Mouse (Mus musculus) right cerebral cortex, adult 2 months (tissue): Measurements from ENCODE around the gene Lrrc8d.
"Not testable (repeated sequence)": the region's sequence is repeated elsewhere in the genome, so short reads cannot be mapped to it uniquely, and the experiment has no call there.

Source experiments
- DNase-seq, 2 experiments: peaks; one replicate each; pipeline ENCODE4 v3.0.0; 2021 to 2022; ENCODE audit warnings: low spot score in 2 of 2

Gene Lrrc8d

GRCm38 (mm10) chr5:105858754-105859694 lies 159.3 kb downstream of the Lrrc8d start:
- DNase-seq: no peak

GRCm38 (mm10) chr5:105859716-105860460 lies 160.1 kb downstream of the Lrrc8d start:
- no peak for DNase-seq

- no peak for DNase-seq
These were observed 160.7 kb downstream of the Lrrc8d start for GRCm38 (mm10) chr5:105860461-105860835.

- DNase-seq: no peak
These were observed 161.8 kb downstream of the Lrrc8d start for GRCm38 (mm10) chr5:105861616-105862015.

- DNase-seq: not testable (repeated sequence)
These were observed 165.4 kb downstream of the Lrrc8d start for GRCm38 (mm10) chr5:105865110-105865628.

- DNase-seq: no peak
These were observed 167.7 kb downstream of the Lrrc8d start for GRCm38 (mm10) chr5:105867427-105867826.

GRCm38 (mm10) chr5:105867841-105868447 lies 168.2 kb downstream of the Lrrc8d start:
- no peak for DNase-seq

- peak; percentile 88 to 92 for DNase-seq
These were observed 168.8 kb downstream of the Lrrc8d start for GRCm38 (mm10) chr5:105868593-105868992.

- no peak for DNase-seq
These were observed 170.0 kb downstream of the Lrrc8d start for GRCm38 (mm10) chr5:105869739-105870138.

- DNase-seq: no peak
These were observed 171.4 kb downstream of the Lrrc8d start for GRCm38 (mm10) chr5:105871140-105871539.

GRCm38 (mm10) chr5:105872176-105872575 lies 172.4 kb downstream of the Lrrc8d start:
- no peak for DNase-seq

GRCm38 (mm10) chr5:105872916-105873315 lies 173.1 kb downstream of the Lrrc8d start:
- DNase-seq: no peak

- DNase-seq: no peak
These were observed 174.0 kb downstream of the Lrrc8d start for GRCm38 (mm10) chr5:105873774-105874173.

GRCm38 (mm10) chr5:105874476-105874875 lies 174.7 kb downstream of the Lrrc8d start:
- DNase-seq: no peak

- DNase-seq: peak; percentile 79 to 82
These were observed 176.5 kb downstream of the Lrrc8d start, which contains the start of gene Zfp326 for GRCm38 (mm10) chr5:105876068-105876924. Zfp326 (plus strand) TSS chr5:105876565.

- peak; percentile 25 to 40 for DNase-seq
These were observed 177.4 kb downstream of the Lrrc8d start for GRCm38 (mm10) chr5:105876925-105877774.
